Mouse (Mus musculus): ENCODE results near the gene Cep162. TPM values are rescaled to one million over a fixed set of nuclear protein-coding genes. Genes with fewer than 3 reads are reported as not detected.
A peak's percentile ranks its signal among the peaks of the same experiment; 100 is the strongest.

Gene Cep162
- 5.3 TPM in 2 replicates for polyA plus RNA-seq (2012; rRNA removed)

- 0 out of 2 replicates have a peak within 1 kb of the TSS, but pooled peaks have one; percentile 31 for H3K27ac ChIP-seq (ENCODE audit: insufficient read depth, low read length)
- TF ChIP-seq POLR2A (IDR thresholded peaks at IDR 0.05; ENCODE audit: extremely low read depth, insufficient read depth, low read length) (peak; percentile 40; the same call in 1 of the 2 replicates), CTCF (IDR thresholded peaks at IDR 0.05; ENCODE audit: extremely low read depth, insufficient read depth, low read length) (no peak)
- H3K4me1 ChIP-seq (ENCODE audit: control insufficient read depth, insufficient read depth, low read length), result no peaks in the 10 kb centered on the region
- peak within 1 kb of the TSS; percentile 58 for H3K4me3 ChIP-seq (ENCODE audit: insufficient read depth, low read length)
Measured at GRCm38 (mm10) chr9:87254903-87255695, at the start of gene Cep162. TSS of gene Cep162 (minus strand) at chr9:87255536.

DNA sequence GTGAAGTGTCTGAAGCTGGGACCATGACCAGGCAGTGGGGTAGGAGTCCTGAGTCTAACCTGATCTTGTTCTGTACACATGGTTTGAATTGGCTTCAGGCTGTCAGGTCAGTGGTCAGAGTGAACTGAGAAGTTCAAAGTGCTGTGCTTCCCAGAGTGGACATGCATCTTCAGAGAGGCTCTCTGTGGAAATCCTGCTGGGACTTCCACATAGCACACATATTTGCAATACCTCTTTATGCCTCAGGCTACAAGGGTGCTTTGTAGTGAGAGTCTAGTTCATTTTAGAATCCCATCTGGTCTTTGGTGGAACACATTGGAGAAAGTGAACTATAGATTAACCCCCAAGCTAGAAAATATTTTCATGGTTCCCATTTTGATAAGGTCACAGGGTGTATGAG, 47.9 kb upstream of the Cep162 start:
- no peak overlapping the region for H3K27ac ChIP-seq (ENCODE audit: insufficient read depth, low read length)
- H3K4me3 ChIP-seq (ENCODE audit: insufficient read depth, low read length), result no peak overlapping the region
- TF ChIP-seq CTCF (IDR thresholded peaks at IDR 0.05; ENCODE audit: extremely low read depth, insufficient read depth, low read length) (no peak), POLR2A (IDR thresholded peaks at IDR 0.05; ENCODE audit: extremely low read depth, insufficient read depth, low read length) (no peak)
- H3K4me1 ChIP-seq (ENCODE audit: control insufficient read depth, insufficient read depth, low read length), result no peaks in the 10 kb centered on the region

GRCm38 (mm10) chr9:87298900-87299299, 43.6 kb upstream of the Cep162 start:
- Histone ChIP-seq H3K4me3 (ENCODE audit: insufficient read depth, low read length) (no peak overlapping the region), H3K27ac (ENCODE audit: insufficient read depth, low read length) (no peak overlapping the region), H3K4me1 (ENCODE audit: control insufficient read depth, insufficient read depth, low read length) (no peaks in the 10 kb centered on the region)
- TF ChIP-seq POLR2A (IDR thresholded peaks at IDR 0.05; ENCODE audit: extremely low read depth, insufficient read depth, low read length) (no peak), CTCF (IDR thresholded peaks at IDR 0.05; ENCODE audit: extremely low read depth, insufficient read depth, low read length) (no peak)

- TF ChIP-seq POLR2A (IDR thresholded peaks at IDR 0.05; ENCODE audit: extremely low read depth, insufficient read depth, low read length) (no peak), CTCF (IDR thresholded peaks at IDR 0.05; ENCODE audit: extremely low read depth, insufficient read depth, low read length) (no peak)
- Histone ChIP-seq H3K4me1 (ENCODE audit: control insufficient read depth, insufficient read depth, low read length) (no peaks in the 10 kb centered on the region), H3K27ac (ENCODE audit: insufficient read depth, low read length) (no peak overlapping the region), H3K4me3 (ENCODE audit: insufficient read depth, low read length) (no peak overlapping the region)
Measured at GRCm38 (mm10) chr9:87297522-87297921, 42.2 kb upstream of the Cep162 start.

- Histone ChIP-seq H3K27ac (ENCODE audit: insufficient read depth, low read length) (no peak overlapping the region), H3K4me3 (ENCODE audit: insufficient read depth, low read length) (peak overlapping the region; percentile 58), H3K4me1 (ENCODE audit: control insufficient read depth, insufficient read depth, low read length) (no peaks in the 10 kb centered on the region)
- TF ChIP-seq POLR2A (IDR thresholded peaks at IDR 0.05; ENCODE audit: extremely low read depth, insufficient read depth, low read length), result no peak
- TF ChIP-seq CTCF (IDR thresholded peaks at IDR 0.05; ENCODE audit: extremely low read depth, insufficient read depth, low read length), result 0 out of 2 replicates have a peak, but pooled peaks have one; percentile 3
Measured at GRCm38 (mm10) chr9:87255696-87256030, 327 bp upstream of the Cep162 start.

DNA sequence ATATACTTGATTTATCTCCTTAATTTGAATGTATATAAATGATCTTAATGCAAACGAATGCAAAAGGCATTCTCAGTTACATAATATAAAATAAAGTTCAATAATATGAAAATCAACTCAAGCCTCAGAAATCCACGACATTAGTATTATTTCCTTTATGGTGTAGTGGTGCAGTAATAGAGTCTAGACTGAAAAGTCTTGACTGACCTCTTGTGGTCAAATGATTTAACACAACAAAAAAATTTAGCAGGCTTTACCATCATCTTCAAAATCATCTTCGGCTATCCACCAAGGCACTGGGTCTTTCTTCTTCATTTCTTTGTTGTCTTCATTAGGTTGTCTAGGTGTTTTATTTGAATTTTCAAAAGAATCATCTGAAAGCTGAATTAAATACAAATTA, 7.2 kb downstream of the Cep162 start:
- TF ChIP-seq CTCF (IDR thresholded peaks at IDR 0.05; ENCODE audit: extremely low read depth, insufficient read depth, low read length) (no peak), POLR2A (IDR thresholded peaks at IDR 0.05; ENCODE audit: extremely low read depth, insufficient read depth, low read length) (no peak)
- no peak overlapping the region for H3K4me3 ChIP-seq (ENCODE audit: insufficient read depth, low read length)
- no peak overlapping the region for H3K27ac ChIP-seq (ENCODE audit: insufficient read depth, low read length)
- H3K4me1 ChIP-seq (ENCODE audit: control insufficient read depth, insufficient read depth, low read length), result no peaks in the 10 kb centered on the region

- Histone ChIP-seq H3K4me1 (ENCODE audit: control insufficient read depth, insufficient read depth, low read length) (no peaks in the 10 kb centered on the region), H3K4me3 (ENCODE audit: insufficient read depth, low read length) (no peak overlapping the region), H3K27ac (ENCODE audit: insufficient read depth, low read length) (no peak overlapping the region)
- TF ChIP-seq POLR2A (IDR thresholded peaks at IDR 0.05; ENCODE audit: extremely low read depth, insufficient read depth, low read length) (no peak), CTCF (IDR thresholded peaks at IDR 0.05; ENCODE audit: extremely low read depth, insufficient read depth, low read length) (no peak)
Measured at GRCm38 (mm10) chr9:87247678-87248077, 7.7 kb downstream of the Cep162 start.

DNA sequence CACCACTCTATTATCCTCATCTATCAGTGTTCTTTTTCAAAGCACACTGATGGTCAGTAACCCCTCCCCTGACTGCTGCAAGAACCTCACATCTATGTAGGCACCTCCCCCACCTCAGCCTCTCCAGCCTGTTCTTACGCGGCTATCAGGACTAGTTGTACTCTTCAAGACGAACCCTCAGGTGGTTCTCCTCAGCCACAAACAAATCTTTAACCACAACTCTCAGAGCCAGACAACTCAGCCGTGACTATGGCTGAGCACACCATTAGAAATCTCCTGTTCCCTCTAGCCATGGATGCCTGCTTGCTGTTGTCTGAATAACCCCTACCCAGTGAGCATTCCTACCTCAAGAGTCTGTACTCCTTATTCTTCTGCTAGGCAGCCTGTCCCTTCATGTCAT, 42.1 kb downstream of the Cep162 start:
- no peaks in the 10 kb centered on the region for H3K4me1 ChIP-seq (ENCODE audit: control insufficient read depth, insufficient read depth, low read length)
- TF ChIP-seq CTCF (IDR thresholded peaks at IDR 0.05; ENCODE audit: extremely low read depth, insufficient read depth, low read length) (no peak), POLR2A (IDR thresholded peaks at IDR 0.05; ENCODE audit: extremely low read depth, insufficient read depth, low read length) (no peak)
- no peak overlapping the region for H3K4me3 ChIP-seq (ENCODE audit: insufficient read depth, low read length)
- no peak overlapping the region for H3K27ac ChIP-seq (ENCODE audit: insufficient read depth, low read length)

- no peak for TF ChIP-seq CTCF (IDR thresholded peaks at IDR 0.05; ENCODE audit: extremely low read depth, insufficient read depth, low read length)
- no peak for TF ChIP-seq POLR2A (IDR thresholded peaks at IDR 0.05; ENCODE audit: extremely low read depth, insufficient read depth, low read length)
- Histone ChIP-seq H3K4me3 (ENCODE audit: insufficient read depth, low read length) (no peak overlapping the region), H3K27ac (ENCODE audit: insufficient read depth, low read length) (no peak overlapping the region), H3K4me1 (ENCODE audit: control insufficient read depth, insufficient read depth, low read length) (no peaks in the 10 kb centered on the region)
Measured at GRCm38 (mm10) chr9:87210830-87211339, 44.5 kb downstream of the Cep162 start.

DNA sequence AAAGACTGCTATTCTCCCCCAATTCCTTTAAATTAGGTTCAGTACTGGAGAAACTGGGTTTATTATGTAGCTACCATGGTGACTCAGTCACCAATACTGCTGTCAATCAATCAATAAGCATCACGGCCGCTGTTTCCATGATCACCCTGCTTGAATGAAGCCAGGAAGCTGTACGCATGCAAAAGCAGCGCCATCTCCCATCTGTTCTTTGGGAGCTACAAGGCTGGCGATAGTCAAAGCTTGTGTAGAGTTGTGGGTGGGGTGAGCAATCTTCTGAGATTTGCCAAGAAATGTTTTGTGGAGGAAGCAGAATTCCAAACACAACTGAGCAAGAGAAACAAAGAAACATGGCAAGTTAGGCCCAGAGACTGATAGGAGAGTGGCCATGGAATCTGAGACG, 52.9 kb downstream of the Cep162 start:
- H3K4me1 ChIP-seq (ENCODE audit: control insufficient read depth, insufficient read depth, low read length), result peaks cover 5% of the 10 kb centered on the region; the same call in 1 of the 2 replicates
- TF ChIP-seq CTCF (IDR thresholded peaks at IDR 0.05; ENCODE audit: extremely low read depth, insufficient read depth, low read length), result no peak
- no peak for TF ChIP-seq POLR2A (IDR thresholded peaks at IDR 0.05; ENCODE audit: extremely low read depth, insufficient read depth, low read length)
- H3K4me3 ChIP-seq (ENCODE audit: insufficient read depth, low read length), result no peak overlapping the region
- H3K27ac ChIP-seq (ENCODE audit: insufficient read depth, low read length), result no peak overlapping the region
